Mouse (Mus musculus) erythroblast, adult 5-6 weeks (primary cell): ENCODE data around the gene Tekt5. TPM values are rescaled to one million over a fixed set of nuclear protein-coding genes. Genes with fewer than 3 reads are reported as not detected.

Source experiments
- ATAC-seq: replicated peaks from 2 replicates; pipeline ENCODE4 v1.8.0; 2016; ENCODE audit warnings: moderate number of reproducible peaks, mild to moderate bottlenecking, moderate TSS enrichment, inconsistent platforms; ENCODE audit not compliant: poor library complexity, low FRiP score, severe bottlenecking
- total RNA-seq, 2 experiments: library from RNA; stranded (forward) in 1 of 2; stranded (reverse) in 1 of 2; fragments of 150-400 nt in 1 of 2; fragments of 200-764, 138-1000 nt in 1 of 2; gene quantifications; 2 replicates each; pipeline versions ENCODE4 v1.2.3 to v1.2.4; 2015 to 2017; ENCODE audit warnings: low replicate concordance in 2 of 2

Gene Tekt5
- total RNA-seq, 2 experiments from 2014 or later: not detected

GRCm38 (mm10) chr16:10338601-10339000 lies 56.7 kb downstream of the Tekt5 start:
- no peak for ATAC-seq

DNA sequence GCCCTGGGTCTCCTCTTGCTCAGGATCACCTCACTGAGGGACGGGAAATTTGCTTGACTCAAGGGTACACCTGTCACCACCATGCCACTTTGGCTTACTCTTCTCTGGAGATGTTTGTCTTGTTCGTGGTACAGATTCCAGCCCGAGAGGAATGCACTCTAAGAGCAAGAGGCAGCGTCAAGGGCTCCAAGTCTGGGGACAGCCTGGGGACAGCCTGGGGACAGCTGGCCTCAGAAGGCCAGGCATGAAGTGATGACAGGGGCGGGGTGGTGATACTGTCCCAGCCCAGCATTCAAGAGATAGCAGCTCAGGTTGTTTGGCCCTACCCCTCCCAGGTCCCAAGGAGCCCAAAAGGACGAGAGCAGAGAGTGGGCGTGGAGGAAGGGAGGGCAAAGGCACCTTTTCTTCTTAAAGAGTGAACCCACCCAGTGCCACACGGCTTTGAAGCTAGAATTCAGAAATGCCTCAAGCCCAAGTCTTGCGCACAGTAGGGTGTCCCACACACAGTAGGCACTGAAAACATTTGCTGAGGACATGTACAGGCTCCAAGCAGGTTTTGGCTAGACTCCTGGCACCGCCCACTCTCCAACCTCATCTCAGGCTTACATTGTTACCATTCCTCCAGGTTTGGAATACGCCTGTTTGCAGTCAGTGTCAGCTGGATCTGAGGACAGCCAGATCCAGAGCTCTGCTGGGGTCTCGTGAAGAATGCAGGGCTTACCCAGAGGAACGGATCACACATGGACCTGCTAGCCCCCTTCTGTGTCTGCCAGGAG lies 57.7 kb downstream of the Tekt5 start:
- no peak for ATAC-seq

GRCm38 (mm10) chr16:10336454-10337421 lies 58.6 kb downstream of the Tekt5 start:
- ATAC-seq: no peak

- no peak for ATAC-seq
Observed at GRCm38 (mm10) chr16:10335953-10336352, 59.3 kb downstream of the Tekt5 start.

- no peak for ATAC-seq
Observed at GRCm38 (mm10) chr16:10332732-10333131, 62.6 kb downstream of the Tekt5 start.

DNA sequence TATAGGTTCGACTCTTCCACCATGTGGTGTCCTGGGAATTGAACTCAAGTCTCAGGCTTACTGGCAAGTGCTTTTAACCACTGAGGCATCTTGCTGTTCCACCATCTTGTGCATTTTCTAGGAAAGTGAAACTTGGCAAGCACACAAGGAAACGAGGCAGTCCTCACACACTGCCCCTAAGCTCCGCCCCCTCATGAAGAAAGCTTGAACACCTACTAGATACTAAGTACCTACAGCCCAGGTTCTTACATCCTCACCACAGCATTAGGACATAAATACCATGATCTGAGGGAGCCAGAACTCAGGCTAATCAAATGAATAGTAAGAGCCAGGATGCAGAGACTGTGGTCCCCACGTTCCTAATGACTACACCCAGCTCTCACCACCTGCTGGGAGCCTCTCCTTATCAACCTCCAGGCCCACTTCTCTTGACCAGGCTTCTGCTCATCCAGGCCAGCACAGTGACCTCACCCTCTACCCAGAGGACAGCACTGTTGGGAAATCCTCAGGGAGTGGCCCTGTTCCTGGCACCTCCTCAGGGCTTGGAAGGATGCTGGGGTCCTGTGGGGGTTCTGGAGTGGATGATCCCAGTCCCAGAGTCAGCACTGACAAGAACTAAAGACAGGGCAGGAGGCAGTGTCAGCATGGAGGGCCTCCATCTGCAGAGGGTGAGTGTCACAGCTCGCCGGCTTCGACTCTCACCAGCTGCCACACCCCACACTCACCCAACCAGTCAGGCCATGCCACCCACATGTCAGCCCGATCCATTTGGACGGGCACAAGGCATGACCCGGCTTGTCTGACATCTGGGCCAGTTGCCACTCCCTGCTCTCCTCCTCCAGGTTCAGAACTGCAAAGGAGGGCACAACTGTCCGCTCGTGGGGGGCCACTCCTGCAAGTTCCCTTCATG lies 64.4 kb downstream of the Tekt5 start:
- ATAC-seq: no peak

DNA sequence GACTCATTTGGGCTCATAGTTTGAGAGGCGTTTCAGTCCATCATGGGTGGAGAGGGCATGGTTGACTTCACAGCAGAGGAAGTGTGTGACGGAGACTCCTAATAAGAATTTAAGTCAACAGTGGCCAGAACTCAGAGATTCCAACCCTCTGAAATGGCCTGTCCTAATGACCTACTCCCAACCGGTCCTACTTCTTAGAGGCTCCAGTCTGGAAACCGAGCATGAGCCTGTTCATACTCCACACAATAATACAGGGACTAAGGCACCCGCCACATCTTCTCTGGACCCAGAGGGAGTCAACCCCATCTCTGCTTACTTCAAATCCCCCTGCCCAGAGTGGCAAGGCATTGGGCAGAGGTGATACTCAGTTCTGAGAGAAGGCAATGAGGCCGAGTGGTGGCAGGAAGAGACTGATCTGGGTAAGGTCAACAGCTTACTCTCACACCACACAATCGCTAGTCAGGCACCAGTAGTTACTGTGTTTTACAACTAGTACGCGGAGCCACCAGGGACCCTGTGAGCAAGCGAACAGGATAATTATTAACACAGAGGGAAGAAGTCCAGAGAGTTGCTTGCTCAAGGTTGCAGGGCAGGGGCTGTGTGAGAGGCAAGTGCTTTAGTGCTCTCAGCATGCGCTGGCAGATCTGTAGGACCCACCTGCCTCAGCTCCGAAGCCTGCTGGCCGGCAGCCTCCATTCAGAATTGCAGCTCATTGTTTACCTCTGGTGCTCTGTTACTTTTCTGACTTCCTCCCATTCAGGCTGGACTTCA lies 67.5 kb downstream of the Tekt5 start:
- no peak for ATAC-seq

GRCm38 (mm10) chr16:10319914-10320569 lies 75.2 kb downstream of the Tekt5 start:
- ATAC-seq: no peak

DNA sequence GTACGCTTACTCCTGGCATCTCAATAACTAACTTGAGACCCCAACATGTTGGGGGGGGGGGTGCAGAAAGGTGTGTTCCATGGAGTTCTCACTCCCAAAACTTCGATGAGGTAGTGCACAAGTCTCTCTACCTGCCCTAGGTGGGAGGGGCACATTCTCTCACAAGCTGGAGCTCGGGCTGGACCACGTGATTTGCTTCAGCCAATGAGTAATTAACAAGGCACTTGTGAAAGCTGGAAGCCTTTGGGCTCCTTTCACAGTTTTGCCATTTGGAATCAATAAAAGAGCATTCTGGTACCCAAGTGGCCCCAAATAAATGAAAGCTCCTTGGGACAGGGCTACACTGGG lies 78.1 kb downstream of the Tekt5 start:
- ATAC-seq: no peak

DNA sequence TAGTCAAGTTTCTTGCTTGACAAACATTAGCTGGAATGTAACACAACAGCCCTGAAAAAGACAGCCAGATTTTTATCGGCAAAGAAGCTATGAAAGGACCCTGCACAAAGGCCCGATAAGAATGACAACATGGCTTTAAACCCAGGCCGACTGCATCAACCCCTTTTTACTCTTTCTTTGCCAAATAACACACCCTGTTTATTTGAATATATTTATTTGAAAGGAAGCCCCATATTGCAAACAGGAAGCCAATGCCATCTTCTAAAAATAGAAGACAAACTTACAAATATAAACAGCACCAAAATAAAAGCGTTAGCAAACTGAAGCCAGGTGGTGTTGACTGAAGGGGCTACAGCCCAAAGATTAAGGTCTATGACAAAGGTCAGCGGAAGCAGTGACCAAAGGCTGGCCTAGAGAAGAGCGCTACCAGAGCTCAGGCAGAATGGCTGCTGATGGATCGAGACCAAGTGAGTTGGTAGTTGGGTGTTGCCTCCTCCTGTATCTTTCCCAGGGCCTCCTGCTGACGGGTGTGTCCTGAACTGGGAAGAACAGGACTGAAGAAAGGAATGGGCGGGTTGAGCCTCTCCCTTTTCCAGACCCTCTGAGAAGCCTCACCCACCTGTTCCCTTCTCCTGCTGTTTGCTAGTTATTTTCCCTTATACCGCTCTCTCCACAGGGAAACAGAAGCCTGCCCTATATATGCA lies 78.6 kb downstream of the Tekt5 start:
- ATAC-seq: no peak

- no peak for ATAC-seq
Observed at GRCm38 (mm10) chr16:10313646-10314088, 81.6 kb downstream of the Tekt5 start, which contains the start of gene Emp2. TSS of gene Emp2 (minus strand) at chr16:10313968.

GRCm38 (mm10) chr16:10313226-10313625 lies 82.1 kb downstream of the Tekt5 start:
- ATAC-seq: no peak

DNA sequence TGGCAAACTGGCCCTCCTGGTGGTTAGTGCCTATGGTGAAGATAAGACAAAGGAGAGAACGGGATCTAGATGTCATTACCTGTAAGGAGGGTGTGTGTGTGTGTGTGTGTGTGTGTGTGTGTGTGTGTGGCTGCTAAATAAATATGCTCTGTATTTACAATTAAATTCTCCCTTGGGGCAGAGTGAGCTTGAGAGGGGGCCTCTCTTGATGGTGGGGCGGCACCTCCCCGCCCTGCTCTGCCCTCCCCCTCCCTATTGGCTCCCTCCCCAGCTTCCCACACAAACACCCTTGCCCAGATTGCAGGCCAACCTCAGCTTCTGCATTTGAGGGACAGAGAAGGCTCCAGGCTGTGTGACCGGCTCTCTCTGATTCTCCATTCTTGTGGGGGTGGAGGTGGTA lies 83.3 kb downstream of the Tekt5 start:
- ATAC-seq: no peak

DNA sequence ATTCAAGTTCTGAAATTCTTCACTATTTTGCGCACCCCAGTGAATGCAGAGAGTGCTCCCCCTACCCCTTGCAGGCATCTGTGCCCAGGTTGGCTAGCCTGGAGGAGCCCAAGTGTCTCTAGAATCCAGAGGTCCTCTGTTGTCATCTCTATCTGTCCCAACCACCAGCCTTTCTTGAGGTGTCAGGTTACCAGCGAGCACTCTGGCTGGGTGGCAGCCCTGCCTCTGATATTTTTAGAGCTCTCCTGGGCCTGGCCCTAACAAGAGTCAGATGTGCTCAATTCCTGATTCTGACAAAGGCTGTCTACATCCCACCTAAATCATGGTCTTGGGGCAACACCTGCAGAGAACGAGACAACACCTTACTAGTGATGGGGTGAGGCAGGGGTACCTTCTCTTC lies 84.2 kb downstream of the Tekt5 start:
- ATAC-seq: no peak

DNA sequence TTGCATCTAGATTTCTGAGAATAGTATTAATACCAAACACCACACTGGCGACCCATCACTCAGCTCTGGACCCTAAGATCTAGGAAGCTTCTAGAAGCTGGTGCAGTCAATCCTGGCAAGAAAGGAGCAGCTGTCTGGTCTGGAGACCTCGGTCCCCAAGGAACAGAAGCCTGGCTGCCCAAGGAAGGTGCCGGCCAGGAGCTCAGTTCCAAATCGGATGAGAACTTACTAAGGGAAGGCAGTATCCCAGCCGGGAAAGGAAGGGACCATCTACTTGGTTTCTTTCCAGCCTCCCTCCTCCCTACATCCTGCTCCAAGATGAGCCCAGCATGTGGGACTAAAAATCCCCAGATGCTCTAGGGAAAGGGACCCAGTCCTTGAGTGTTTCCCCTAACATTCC lies 84.8 kb downstream of the Tekt5 start:
- ATAC-seq: no peak
